8 mouse cellular contexts compared by ENCODE assay signal in the genomic region with DNA sequence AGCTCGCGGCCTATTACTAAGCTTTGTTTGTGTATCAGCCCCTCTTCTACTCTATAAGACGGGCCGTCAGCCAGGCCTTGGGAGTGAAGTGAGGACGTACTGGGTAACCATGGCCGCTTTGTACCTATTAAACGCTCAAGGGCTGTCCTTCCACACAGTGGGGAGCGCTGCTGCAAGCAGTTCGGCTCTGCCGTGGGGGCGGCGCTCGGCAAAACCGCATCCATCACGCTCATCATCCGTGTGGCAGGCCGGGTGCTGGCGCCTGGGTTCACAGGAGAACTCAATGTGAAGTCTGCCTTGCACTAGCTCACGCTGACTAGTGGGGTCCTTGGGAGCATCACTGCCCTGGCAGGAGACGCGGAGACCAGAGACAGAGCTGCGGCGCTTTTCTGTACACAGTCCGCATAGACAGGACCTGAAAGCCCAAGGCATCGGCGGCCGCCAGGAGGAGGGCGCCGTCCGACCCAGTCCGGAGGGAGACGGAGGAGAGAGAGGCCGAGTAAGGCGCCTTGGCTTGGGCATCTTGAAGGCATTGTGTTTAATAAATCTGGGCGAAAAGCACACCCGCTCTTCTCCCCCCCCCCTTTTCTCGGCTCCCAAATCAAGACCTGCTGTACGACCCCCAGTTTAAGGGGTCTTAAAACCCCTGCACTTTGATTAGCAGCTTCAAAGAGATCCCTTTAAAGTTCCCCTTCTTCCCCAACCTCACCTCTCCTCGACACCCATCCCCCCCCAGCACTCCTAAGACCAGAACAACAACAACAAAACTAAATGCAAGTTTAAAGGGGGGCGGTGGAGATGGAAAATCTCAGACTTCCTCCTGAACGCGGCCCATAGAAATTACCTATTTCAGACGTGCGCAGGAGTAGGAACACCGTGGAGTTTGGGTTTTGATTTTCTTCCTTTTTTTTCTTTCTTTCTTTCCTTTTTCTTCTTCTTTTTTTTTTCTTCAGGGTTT. TPM values are rescaled to one million over a fixed set of nuclear protein-coding genes. Genes with fewer than 3 reads are reported as not detected.
A peak's percentile ranks its signal among the peaks of the same experiment; 100 is the strongest.
DNase-seq lines count a peak whose midpoint lies in the region; ATAC-seq lines count a peak whose summit lies in the region.

No protein-coding gene starts in this region.

- peak overlapping the region; percentile 87 for H3K4me3 ChIP-seq in megakaryocyte, embryonic 14.5 days (replicated peaks)
- H3K4me3 ChIP-seq in forebrain, embryonic 16.5 days (replicated peaks; ENCODE audit: low read length): peak overlapping the region; percentile 32
- peak overlapping the region; percentile 22 for H3K4me3 ChIP-seq in intestine, embryonic 14.5 days (ENCODE audit: low read depth, low read length)
- peak overlapping the region; percentile 34 for H3K4me3 ChIP-seq in liver, embryonic 13.5 days (replicated peaks)
- 0 out of 2 replicates have a peak overlapping the region, but pooled peaks have one; percentile 8 for H3K4me3 ChIP-seq in neural tube, embryonic 14.5 days (ENCODE audit: low read depth, low read length)

- peaks cover 66% of the 10 kb centered on the region for H3K27me3 ChIP-seq in megakaryocyte, embryonic 14.5 days (replicated peaks)
- H3K27me3 ChIP-seq in forebrain, embryonic 16.5 days (replicated peaks; ENCODE audit: control insufficient read depth, insufficient read depth, low read length): peaks cover 8% of the 10 kb centered on the region
- H3K27me3 ChIP-seq in intestine, embryonic 14.5 days (replicated peaks; ENCODE audit: control insufficient read depth, insufficient read depth, low read length): peaks cover 9% of the 10 kb centered on the region
- H3K27me3 ChIP-seq in liver, embryonic 13.5 days: peaks cover 77% of the 10 kb centered on the region
- H3K27me3 ChIP-seq in neural tube, embryonic 14.5 days (ENCODE audit: control insufficient read depth, insufficient read depth, low read length): 0 out of 2 replicates have a peak, but pooled peaks cover 5% of the 10 kb centered on the region

- under 1% methylated on average over 45 of the region's 45 CpGs for whole genome bisulfite sequencing in forebrain, embryonic 16.5 days
- WGBS in intestine, embryonic 14.5 days: under 1% methylated on average over 43 of the region's 45 CpGs
- WGBS in liver, embryonic 13.5 days (ENCODE audit: insufficient replicate concordance): under 1% methylated on average over 45 of the region's 45 CpGs
- WGBS in neural tube, embryonic 14.5 days: under 1% methylated on average over 44 of the region's 45 CpGs

- H3K4me1 ChIP-seq in megakaryocyte, embryonic 14.5 days: peaks cover 56% of the 10 kb centered on the region
- peaks cover 33% of the 10 kb centered on the region for H3K4me1 ChIP-seq in forebrain, embryonic 16.5 days (replicated peaks; ENCODE audit: control insufficient read depth, insufficient read depth, low read length)
- H3K4me1 ChIP-seq in intestine, embryonic 14.5 days (replicated peaks; ENCODE audit: control insufficient read depth, insufficient read depth, low read length): peaks cover 41% of the 10 kb centered on the region
- peaks cover 74% of the 10 kb centered on the region for H3K4me1 ChIP-seq in liver, embryonic 13.5 days (replicated peaks)
- peaks cover 34% of the 10 kb centered on the region for H3K4me1 ChIP-seq in neural tube, embryonic 14.5 days (ENCODE audit: control insufficient read depth, insufficient read depth, low read length)

- peak overlapping the region; percentile 52 for H3K4me2 ChIP-seq in forebrain, embryonic 16.5 days (ENCODE audit: low read length)
- H3K4me2 ChIP-seq in intestine, embryonic 14.5 days (ENCODE audit: low read length): peak overlapping the region; percentile 46
- peak overlapping the region; percentile 98 for H3K4me2 ChIP-seq in liver, embryonic 13.5 days
- peak overlapping the region; percentile 45 for H3K4me2 ChIP-seq in neural tube, embryonic 14.5 days (ENCODE audit: low read depth, low read length)

- ATAC-seq in megakaryocyte, adult 5-6 weeks (ENCODE audit: poor library complexity, severe bottlenecking): no peak
- no peak for ATAC-seq in forebrain, embryonic 16.5 days
- no peak for ATAC-seq in intestine, embryonic 14.5 days (replicated peaks; ENCODE audit: low FRiP score, low TSS enrichment, low read depth)
- ATAC-seq in liver, embryonic 13.5 days (ENCODE audit: low read depth): no peak
- peak; percentile 7; the same call in 1 of the 2 replicates for ATAC-seq in neural tube, embryonic 14.5 days (ENCODE audit: low read depth)

- peak overlapping the region; percentile 46; the same call in 1 of the 2 replicates for H3K9ac ChIP-seq in forebrain, embryonic 16.5 days (replicated peaks; ENCODE audit: low read depth, low read length)
- 0 out of 2 replicates have a peak overlapping the region, but pooled peaks have one; percentile 1 for H3K9ac ChIP-seq in intestine, embryonic 14.5 days (ENCODE audit: low read length)
- H3K9ac ChIP-seq in liver, embryonic 13.5 days: peak overlapping the region; percentile 22; the same call in 1 of the 2 replicates
- H3K9ac ChIP-seq in neural tube, embryonic 14.5 days (replicated peaks; ENCODE audit: low read depth, low read length): no peak overlapping the region

- H3K27ac ChIP-seq in forebrain, embryonic 16.5 days (ENCODE audit: low read length): peak overlapping the region; percentile 67
- peak overlapping the region; percentile 38; the same call in 1 of the 2 replicates for H3K27ac ChIP-seq in intestine, embryonic 14.5 days (ENCODE audit: low read depth)
- no peak overlapping the region for H3K27ac ChIP-seq in liver, embryonic 13.5 days
- peak overlapping the region; percentile 23; the same call in 1 of the 2 replicates for H3K27ac ChIP-seq in neural tube, embryonic 14.5 days (ENCODE audit: low read depth, low read length)

- H3K36me3 ChIP-seq in megakaryocyte, embryonic 14.5 days (replicated peaks; ENCODE audit: low read length): no peaks in the 10 kb centered on the region
- no peaks in the 10 kb centered on the region for H3K36me3 ChIP-seq in forebrain, embryonic 16.5 days (ENCODE audit: control insufficient read depth, insufficient read depth)
- H3K36me3 ChIP-seq in intestine, embryonic 14.5 days (ENCODE audit: control insufficient read depth, insufficient read depth, low read length): no peaks in the 10 kb centered on the region
- no peaks in the 10 kb centered on the region for H3K36me3 ChIP-seq in liver, embryonic 13.5 days
- no peaks in the 10 kb centered on the region for H3K36me3 ChIP-seq in neural tube, embryonic 14.5 days (ENCODE audit: control insufficient read depth, insufficient read depth, low read length)

- H3K9me3 ChIP-seq in megakaryocyte, embryonic 14.5 days: no peaks in the 10 kb centered on the region
- H3K9me3 ChIP-seq in forebrain, embryonic 16.5 days (ENCODE audit: control insufficient read depth, low read length): no peaks in the 10 kb centered on the region
- H3K9me3 ChIP-seq in intestine, embryonic 14.5 days (ENCODE audit: control insufficient read depth, low read length): no peaks in the 10 kb centered on the region
- no peaks in the 10 kb centered on the region for H3K9me3 ChIP-seq in liver, embryonic 13.5 days (replicated peaks)
- H3K9me3 ChIP-seq in neural tube, embryonic 14.5 days (ENCODE audit: control insufficient read depth, low read length): no peaks in the 10 kb centered on the region

- DNase-seq in cerebellum, adult 11-12 months: peak; percentile 76
- peak; percentile 83 for DNase-seq in intestine, embryonic 14.5 days (ENCODE audit: low spot score)
- DNase-seq in liver, embryonic 13.5 days: peak; percentile 24
- peak; percentile 47 for DNase-seq in urinary bladder, postnatal 14 days (ENCODE audit: low spot score)

RNA-seq across cellular contexts. Expression of a gene that starts 2.6 kb away (rescaled TPM):
- polyA plus RNA-seq in megakaryocyte, embryonic 14.5 days (2012; ENCODE audit: insufficient read depth, low replicate concordance): 60.7 and 62.9 TPM in 2 replicates
- total RNA-seq in megakaryocyte, adult 5-6 weeks (2015): 113 and 146 TPM in 2 replicates
- total RNA-seq in megakaryocyte, adult 5-6 weeks (2017): 79.4 and 92.9 TPM in 2 replicates
- polyA plus RNA-seq in forebrain, embryonic 16.5 days (2015; fragmentation: Nextera tagmentation; extraction: Ambion mirVana): 36.8 and 42.5 TPM in 2 replicates
- polyA plus RNA-seq in intestine, embryonic 14.5 days (2014; fragmentation: Nextera tagmentation; extraction: Ambion mirVana): 23.3 and 25.0 TPM in 2 replicates
- 3.7 and 3.8 TPM in 2 replicates for polyA plus RNA-seq in liver, embryonic 13.5 days (2015; fragmentation: Nextera tagmentation; extraction: Ambion mirVana)
- 18.7 and 22.5 TPM in 2 replicates for polyA plus RNA-seq in neural tube, embryonic 14.5 days (2014; fragmentation: Nextera tagmentation; extraction: Ambion mirVana)

Comparison
In these comparisons a context has a peak if more than half of its experiments do, and no peak if none do; other contexts are left out.
1. H3K4me3 ChIP-seq: peak in every context shown above with its lines; median percentile 87 in megakaryocyte, embryonic 14.5 days; 34 in liver, embryonic 13.5 days; 32 in forebrain, embryonic 16.5 days; 22 in intestine, embryonic 14.5 days; 8 in neural tube, embryonic 14.5 days.
2. DNase-seq: peak in every context shown above with its lines; median percentile 83 in intestine, embryonic 14.5 days; 76 in cerebellum, adult 11-12 months; 47 in urinary bladder, postnatal 14 days; 24 in liver, embryonic 13.5 days.
3. H3K4me2 ChIP-seq: peak in every context shown above with its lines; median percentile 98 in liver, embryonic 13.5 days; 52 in forebrain, embryonic 16.5 days; 46 in intestine, embryonic 14.5 days; 45 in neural tube, embryonic 14.5 days.